Mouse (Mus musculus) lung, postnatal 25 days (tissue): Measurements from ENCODE around the gene Klc1.

Source experiments
- DNase-seq: peaks from one replicate; pipeline ENCODE4 v3.0.0; 2022; ENCODE audit warnings: low spot score

Klc1 gene

DNA sequence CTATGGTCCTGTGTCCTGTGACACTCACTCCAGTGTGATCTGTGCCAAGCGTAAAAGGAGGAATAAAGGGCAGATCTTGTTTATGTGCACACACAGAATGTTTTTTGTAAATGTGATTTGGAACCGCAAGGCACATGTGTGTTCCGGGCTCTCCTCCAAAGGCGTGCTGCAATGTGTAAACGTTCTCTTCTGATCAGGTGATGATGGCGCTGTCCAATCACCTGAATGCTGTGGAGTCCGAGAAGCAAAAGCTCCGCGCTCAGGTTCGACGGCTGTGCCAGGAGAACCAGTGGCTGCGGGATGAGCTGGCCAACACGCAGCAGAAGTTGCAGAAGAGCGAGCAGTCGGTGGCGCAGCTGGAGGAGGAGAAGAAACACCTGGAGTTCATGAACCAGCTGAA lies 15.5 kb downstream of the Klc1 start:
- no peak for DNase-seq

DNA sequence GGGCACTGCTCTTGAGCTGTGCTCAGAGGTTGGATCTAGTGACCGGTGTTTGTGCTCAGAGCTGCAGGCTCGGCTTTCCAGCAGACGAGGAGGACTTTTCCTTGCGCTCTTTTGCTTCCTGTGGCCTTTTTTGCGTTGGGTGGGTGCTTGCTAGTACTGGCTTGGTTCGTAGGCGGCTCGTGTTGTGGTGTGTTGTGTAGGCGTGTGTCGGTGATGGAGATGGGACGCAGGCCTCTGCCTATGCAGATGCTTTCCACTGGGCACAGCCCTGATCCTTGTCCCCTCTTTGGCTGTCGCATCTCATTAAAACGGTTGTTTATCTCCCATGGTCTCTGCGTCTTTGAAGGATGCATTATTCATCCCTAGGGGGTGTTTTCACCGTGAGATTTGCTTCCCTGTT lies 16.2 kb downstream of the Klc1 start:
- DNase-seq = no peak

DNA sequence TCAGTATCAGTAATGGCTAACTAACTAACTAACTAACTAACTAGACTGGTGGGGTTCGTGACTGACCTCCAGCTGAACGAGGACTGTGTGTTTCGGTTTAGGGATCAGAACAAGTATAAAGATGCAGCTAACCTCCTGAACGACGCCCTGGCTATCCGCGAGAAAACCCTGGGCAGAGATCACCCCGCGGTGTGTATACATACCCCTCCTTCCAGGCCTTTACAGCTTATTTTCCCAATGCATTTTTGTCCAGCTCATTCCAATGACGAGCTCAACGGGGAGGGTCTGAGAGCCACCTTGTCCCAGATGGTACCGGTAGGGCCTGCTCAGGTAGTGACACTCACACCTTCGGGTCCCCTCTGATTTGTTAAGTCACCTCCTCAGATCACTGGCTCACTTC lies 19.3 kb downstream of the Klc1 start:
- DNase-seq = no peak

DNA sequence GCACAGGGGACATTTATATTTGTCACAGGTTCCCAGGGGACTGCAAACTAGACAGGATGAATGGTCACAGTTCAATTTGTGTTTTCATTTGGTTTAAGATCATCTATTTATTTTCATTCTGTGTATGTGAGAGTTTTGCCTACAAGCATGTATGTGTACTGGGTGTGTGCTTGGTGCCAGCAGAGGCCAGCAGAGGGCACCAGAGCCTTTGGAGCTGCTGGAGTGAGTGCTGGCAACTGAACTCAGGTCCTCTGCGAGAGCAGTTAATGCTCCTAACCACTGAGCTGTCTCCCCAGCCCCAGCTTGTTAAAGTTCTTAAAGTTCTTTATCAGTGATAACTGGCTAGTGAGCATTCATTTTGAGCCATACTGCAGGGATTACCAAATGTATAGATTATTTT lies 20.9 kb downstream of the Klc1 start:
- no peak for DNase-seq

DNA sequence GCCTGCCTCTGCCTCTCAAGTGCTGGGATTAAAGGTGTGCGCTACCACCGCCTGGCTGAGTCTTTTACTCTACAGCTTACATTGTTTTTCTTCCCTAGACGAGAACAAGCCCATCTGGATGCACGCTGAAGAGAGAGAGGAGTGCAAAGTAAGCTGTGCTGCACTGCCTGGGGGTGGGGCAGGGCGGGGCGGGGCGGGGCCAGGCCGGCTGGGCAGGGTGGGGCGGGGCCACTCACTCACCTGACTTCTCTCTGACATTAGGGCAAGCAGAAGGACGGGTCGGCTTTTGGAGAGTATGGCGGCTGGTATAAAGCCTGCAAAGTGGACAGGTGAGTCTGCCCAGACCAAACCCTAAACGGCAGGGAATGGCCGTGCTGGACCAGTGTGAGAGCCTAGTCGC lies 26.5 kb downstream of the Klc1 start:
- no peak for DNase-seq

DNA sequence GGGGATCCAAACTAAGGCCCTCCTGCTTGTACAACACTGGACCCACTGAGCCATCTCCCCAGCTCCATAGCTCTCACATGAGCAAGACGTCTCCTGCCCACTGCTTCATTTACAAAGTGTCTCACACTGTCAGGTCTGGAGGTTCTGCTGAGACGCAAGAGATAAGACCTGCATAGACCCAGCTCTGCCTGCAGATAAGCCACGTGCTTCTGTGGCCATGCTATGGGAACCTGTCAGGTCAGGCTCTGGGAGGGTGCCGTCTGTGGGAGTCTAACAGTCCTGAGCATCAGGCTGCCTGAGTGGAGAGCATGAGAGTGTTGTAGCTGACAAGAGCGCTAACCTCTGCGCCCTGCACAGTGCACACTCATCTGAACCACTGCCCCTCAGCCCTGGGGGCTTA lies 28.4 kb downstream of the Klc1 start:
- DNase-seq = no peak

DNA sequence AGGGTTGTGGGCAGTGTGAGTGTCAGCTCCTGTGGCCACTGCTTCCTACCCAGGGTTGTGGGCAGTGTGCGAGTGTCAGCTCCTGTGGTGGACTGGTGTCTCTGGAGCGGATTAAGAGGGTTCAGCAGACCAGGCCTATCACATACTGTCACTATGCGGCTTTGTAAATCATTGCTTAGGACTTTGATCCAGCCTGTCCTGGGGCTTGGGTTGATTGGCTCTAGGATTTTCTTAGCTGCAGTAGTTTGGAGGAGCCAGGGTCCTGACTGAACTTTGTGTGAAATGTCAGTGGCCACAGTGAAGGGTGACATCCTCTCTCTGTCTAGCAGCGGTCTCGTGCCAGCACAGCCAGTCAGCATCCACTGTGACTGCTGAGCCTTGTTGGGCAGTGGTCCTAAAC lies 31.4 kb downstream of the Klc1 start:
- no peak for DNase-seq

DNA sequence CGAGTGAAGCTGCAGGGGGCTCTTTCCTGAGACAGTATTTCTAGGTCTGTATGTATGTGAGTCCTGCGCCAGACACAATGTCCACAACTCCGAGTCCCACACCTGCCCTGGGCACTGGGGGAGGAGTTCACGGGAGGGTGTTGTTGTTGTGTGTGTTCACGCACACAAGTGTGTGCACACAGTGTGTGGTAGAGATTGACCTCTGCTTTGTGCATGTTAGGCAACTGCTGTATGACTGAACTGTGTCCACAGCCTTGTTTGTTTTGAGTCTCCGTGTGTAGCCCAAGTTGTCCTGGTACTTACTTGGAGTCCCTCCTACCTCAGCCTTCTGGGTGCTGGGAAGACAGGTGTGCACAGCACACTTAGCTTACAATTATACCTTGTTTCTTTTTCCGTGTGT lies 32.0 kb downstream of the Klc1 start:
- DNase-seq = no peak

DNA sequence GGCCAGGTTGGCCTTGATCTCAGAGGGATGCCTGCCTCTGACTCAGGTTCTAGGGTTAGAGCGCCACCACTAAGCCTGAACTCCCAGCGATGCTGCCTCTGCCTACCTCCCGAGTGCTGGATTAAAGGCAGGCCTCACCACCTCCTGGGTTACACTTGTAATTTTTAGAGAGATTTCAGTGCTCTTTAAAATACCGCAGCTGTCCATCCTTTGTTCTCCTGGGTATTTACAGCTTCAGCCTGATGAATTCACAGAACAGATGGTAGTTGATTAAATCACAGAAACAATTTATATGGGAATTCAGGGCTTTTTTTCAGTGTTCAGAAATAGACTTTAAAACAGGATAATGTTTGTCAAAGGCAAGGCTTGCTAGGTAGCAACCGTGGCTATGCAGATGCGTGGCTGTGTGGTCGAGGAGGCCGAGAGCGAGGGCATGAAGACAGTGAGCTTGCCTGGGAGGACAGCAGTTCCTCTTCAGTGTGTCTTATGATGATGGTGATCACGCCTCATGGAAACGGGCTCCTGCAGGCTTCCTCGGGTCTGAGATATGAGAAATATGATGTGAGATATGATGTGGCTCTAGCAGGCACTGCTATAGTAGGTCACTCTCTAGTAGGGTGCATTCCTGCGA lies 32.9 kb downstream of the Klc1 start:
- no peak for DNase-seq

DNA sequence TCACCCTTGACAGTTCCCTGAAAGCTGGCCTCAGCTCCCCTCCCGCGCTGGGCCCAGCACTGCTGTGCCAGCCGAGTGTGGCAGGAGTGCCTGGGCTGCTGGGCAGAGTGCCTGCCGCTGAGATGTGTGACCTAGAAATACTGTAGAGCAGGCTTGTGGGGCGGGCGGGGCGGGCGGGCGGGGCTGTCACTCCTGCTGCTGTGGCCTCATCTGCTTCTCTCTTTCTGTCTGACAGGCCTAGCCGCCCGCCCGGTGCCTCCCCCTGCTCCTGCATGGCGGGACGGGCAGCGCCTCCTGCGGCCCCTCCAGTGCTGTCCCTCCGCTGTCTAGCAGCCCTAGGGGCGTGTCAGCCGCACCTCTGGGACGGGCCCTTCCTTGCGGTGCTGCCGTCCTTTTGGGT lies 35.5 kb downstream of the Klc1 start:
- no peak for DNase-seq

DNA sequence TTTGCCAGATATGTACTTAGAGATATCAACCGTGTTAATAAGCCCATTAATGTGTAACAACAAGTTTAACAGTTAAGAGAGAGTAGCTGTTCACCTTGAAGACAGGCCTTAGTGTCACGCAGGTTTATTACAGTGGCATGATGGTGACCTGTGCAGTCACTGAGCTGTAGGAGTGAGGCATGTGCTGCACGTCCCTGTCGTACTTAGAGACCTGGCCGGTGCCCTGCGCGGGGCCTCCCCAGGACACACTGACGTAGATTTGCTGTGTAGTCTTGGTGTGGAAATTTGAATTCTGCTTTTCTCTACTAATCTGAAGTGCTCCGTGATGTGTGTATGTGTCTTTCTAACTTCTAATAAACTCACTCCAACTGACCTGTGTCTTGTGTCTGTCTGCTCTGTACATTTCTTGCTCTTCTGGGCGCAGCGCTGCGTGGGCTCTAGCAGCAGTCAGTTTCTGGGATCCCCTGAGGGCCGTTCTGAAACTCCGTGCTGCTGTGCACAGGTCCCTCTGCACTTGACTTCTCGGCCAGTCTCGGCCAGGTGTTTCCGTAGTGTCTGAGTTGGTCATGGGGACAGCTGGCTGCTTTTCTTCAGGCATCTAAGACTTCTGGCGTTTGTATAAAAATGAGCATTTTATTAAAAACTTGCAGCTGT lies 36.0 kb downstream of the Klc1 start:
- no peak for DNase-seq

DNA sequence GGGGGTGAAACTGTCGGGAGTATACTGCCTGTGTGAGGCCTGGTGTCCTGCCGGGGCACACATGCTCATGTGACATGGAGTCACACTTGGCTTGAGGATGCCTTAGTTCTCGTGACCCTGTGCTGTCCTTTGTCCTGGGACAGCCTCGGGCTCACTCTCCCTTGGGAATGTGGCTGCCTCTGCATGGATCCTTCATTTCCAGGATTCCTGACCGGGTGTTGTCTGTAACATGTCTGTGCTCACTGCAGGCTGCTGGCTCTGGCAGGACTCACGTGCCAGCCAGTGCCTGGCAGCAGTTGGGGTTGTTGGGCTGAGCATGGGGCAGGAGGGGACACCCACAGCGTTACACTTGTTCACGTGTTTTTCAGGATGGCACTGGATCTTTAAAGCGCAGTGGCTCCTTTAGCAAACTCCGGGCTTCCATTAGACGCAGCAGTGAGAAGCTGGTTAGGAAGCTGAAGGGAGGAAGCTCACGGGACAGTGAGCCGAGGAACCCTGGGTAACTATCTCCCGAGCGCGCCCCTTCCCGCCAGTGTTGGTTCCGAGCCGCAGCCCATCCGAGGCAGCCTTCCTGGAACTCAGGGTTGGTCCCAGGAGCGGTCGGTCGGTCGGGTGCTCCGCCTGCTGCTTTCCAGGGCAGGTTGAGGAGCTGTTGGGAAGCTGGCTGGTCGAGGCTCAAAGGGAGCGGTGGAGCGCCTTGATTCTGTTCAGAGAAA lies 36.7 kb downstream of the Klc1 start:
- peak; percentile 14 for DNase-seq

DNA sequence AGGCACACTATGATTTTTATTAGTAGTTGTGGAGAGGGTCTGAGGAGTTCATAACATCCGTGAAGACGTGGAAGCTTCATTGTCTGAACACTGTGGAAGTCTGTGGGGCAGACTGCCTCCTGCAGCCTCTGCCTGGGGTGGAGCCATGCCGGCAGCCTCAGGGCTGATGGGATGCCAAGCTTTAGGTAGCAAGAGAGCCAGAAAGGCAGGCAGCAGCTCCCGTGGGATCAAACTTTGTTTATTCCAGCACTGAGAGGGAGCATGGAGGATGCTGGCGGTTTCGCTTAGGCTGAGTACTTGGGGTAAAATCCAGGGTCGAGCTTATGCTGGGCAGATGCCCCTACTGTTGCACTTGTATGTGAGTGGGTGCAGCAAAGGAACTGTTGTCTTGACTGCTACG lies 38.6 kb downstream of the Klc1 start:
- no peak for DNase-seq

DNA sequence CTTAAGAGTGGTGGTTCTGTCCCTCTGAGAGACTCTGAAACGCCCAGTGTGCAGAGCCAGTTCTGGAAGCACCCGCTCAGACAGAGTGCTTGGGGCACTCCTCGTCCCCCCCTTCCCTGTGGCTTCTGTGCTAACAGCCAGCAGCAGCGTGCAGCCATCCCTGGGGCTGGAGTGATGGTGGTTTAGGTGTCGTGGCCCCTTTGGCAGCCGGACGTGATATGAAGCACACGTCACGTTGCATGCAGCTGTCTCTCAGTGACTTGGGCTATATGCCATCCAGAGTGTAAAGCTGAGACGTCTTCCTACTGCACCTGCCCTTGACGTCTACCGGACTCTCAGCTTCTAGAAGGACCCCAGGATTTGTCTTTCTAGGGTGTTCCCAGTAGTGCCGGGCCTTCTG lies 39.8 kb downstream of the Klc1 start:
- no peak for DNase-seq

DNA sequence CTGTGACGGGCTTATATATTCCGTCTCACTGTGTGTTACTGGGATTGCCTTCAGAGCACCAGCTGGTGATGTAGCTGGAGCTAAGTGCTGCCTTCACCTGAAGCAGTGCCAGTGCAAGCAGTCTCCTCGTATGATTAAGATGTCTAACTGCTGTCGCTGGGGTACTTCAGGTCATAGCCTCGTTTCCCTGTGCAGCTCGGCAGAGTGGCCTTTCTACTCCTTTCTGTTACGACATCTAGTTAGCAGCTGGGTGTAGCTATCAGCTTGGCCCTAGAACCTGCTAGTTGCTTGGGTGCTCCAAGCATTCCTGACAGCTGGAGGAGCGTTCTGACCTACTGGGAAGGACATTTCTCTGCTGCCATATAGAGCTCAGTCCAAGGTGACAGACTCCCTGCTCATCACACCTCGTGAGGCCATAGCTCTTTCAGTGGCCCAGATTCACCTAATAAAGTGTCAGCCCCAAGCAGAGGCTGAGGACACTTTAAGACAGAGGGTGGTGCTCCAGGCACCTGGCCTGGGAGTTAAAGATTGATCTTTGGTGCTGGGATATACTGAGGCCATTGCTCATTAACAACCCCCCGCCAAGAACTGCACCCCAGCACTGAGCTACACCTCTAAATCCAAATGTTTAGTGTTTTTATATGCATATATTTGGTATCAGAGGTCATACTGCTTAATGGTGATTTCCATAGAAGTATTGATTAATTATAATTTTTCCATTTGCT lies 42.0 kb downstream of the Klc1 start:
- no peak for DNase-seq

DNA sequence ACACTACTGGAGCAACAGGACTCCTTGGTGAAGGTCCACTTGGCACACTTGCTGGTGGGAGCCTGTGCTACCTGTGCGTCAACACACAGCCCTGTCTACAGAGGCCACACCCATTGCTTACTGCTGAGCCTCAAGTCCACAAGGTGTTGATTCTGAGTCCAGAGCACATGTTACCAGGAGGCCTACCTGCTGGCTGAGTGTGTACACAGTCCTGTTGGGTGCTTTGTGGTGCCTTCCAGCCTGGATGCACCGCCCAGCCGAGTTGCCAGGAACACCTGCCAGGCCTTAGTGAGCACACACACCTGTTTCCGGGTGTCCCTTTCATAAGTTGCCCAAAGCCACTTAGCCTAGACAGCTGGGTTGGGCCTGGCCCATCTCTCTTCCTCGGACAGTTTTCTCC lies 44.9 kb downstream of the Klc1 start:
- peak; percentile 16 for DNase-seq

DNA sequence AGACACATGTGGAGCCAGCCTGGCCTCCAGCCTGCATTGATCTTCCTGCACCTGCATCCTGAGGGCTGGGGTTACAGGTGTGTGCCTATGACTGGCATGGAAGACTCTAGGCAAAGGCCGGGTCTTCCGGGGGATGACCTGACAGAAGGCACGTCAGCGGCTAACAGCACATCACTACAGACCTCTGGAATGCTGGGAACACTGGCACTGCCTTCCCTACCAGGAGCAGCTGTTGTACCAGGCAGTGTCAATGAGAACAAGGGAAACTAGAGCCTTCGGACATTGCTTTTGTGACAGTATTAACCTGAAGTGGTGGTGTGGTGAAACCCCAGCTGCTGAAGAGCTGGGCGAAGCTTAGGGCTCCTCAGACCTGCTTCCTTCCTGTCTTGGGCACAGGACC lies 50.1 kb downstream of the Klc1 start:
- DNase-seq = no peak

DNA sequence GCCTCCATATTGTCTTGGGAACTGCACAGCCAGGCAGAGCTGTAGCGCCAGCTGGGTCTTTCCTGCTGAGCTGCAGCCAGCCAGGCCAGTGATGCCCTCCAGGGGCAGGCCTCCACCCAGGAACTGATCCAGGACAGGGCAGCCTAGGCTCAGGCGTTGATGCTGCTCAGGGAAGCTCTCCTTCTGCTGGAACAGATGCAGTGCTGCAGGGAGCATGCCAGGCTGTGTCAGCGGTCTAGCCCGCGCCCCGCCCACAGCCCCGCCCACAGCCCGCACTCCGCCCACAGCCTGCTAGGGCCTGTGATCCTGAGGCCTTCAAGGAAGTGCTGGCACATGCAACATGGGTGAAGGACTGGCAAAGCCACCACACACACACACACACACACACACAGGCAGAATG lies 51.1 kb downstream of the Klc1 start:
- peak; percentile 71 for DNase-seq

DNA sequence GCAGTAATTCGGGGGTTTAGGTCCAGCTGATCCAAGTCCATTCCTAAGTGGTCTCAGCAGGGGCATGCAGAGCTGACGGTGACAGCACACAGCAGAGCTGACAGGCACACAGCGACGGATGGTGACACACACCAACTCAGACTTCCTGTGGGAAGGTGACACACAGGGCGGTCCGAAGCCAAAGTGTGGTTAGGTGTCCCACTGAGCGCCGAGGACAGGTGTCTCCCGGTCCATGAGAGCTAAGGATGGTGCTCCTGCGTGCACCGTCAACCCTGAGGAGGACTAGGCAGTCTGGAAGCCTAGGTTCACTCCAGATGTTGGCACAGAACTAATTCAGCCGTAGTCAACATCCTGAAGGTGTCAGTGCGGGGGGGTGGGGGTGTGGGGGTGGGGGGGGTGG lies 53.4 kb downstream of the Klc1 start:
- DNase-seq = no peak

DNA sequence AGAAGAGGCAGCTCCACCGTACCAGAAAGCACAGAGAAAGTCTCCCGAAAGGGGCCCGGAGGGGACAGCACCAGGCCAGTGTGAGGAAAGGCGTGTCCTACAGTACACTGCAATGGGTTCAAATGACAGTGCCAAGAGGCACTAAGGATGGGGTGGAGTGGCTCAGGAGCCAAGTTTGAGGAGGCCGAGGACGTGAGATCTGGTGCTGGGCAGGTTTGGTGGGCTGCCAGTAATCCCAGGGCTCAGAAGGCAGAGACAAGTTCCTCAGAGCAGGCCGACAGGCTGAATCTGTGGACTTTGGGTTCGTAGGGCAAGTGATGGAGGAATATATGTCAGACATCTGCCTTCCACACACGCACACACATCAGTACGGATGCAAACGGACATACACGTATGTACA lies 54.0 kb downstream of the Klc1 start:
- DNase-seq = no peak

DNA sequence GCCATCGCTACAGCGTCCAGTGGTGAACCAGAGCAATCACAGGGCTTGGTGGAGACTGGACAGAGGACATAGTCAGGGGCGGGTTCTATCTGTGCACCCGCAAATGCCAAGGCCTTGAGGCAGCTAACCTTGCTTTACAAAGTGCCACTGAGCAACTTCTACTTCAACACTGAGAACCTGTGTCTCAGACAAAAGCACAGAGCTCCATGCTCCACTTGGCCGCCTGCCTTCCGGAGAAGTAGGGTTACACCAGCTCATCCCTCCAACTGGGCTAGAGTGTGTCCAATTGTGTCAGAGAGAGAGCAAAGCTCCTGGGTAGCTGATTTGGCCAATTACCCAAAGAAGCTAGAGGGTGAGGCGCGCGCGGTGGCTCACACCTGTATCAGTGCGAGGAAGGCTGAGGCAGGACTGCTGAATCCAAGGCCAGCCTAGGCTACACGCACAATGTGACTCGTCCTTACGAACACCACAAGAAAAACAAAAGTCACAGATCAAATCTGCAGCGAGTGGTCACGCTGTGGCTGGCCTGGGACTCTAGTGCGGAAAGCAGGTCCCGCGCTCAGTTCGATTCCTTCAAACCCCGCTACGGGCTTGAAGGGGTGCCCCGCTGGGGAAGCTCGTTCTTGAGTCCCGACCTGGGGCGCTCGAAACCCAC lies 54.6 kb downstream of the Klc1 start:
- DNase-seq = no peak

DNA sequence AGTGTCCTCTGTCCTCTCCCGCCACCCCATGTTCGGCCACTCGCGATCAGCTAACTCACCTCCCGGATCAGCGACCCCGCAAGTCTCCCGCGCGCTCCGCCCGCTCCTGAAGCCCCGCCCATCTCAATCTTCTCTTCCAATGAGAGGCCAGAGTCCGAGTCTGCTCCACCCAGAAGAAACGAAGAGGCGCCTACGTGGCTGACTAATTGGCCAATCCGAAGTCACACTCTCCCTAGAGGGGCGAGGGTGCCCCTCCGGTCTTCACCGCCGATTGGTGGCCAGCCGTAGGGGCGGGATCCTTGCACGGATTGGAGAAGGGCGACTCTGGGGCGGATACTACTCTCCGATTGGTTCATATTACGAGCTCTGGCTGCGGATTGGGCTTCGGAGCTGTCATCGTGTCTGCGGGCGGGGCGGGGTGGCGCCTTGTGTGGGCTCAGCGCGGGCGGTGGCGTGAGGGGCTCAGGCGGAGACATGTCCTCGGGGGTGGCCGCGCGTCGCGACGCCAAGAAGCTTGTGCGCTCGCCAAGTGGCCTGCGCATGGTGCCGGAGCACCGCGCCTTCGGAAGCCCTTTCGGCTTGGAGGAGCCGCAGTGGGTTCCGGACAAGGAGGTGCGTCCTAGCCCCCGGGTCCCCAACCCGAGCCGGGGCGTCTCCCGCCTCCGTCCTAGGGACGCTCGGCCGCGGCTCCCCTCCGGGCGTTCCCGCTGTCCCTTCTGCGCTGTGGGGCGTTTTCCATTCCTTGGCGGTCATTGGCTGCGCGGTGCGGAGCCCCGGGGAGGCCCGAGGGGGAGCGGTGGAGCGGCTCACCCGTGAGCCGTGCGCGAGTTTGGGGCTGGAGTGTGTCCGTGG lies 55.3 kb downstream of the Klc1 start, which contains the start of the genes Xrcc3 and Zfyve21:
TSS of gene Xrcc3 (minus strand) at position 108 of the 852 bp plus-strand sequence.
TSS of gene Zfyve21 (plus strand) at position 405 of the 852 bp plus-strand sequence.
- peak; percentile 99 for DNase-seq
